Mouse (Mus musculus): ENCODE measurements around the gene Ell.

GRCm38 (mm10) chr8:70607603-70607897 lies 68.3 kb downstream of the Ell start:
- TF ChIP-seq CTCF (IDR thresholded peaks at IDR 0.05; ENCODE audit: extremely low read depth, insufficient read length, insufficient replicate concordance, low read depth, low read length) (no peak), POLR2A (IDR thresholded peaks at IDR 0.05; ENCODE audit: low read depth, low read length) (no peak)

Measured in small intestine, adult 2 months (tissue).